In genomic region chr2:22634766-22635165, GRCm38 (mm10) we compare ENCODE assay signal across 9 mouse cellular contexts. TPM values are rescaled to one million over a fixed set of nuclear protein-coding genes. Genes with fewer than 3 reads are reported as not detected.
DNase-seq lines count a peak whose midpoint lies in the region; ATAC-seq and TF ChIP-seq lines count a peak whose summit lies in the region.
"Had no signal": no experiment of that assay in that cellular context is flagged by ENCODE, and none has a peak within 500 bp of the region (broad histone marks: within the 10 kb centered on the region; RNA-seq: fewer than 3 reads in every experiment).

No protein-coding gene starts in this region.

- WGBS in cerebellum, adult 2 months: 39% methylated on average over 8 of the region's 8 CpGs
- WGBS in liver, adult 2 months: 30% methylated on average over 8 of the region's 8 CpGs
- WGBS in liver, embryonic 12.5 days (ENCODE audit: insufficient replicate concordance): 34% methylated on average over 8 of the region's 8 CpGs

- DNase-seq in cerebellum, adult 2 months: no peak
- DNase-seq in cerebellum, adult 9-11 months: no peak
- DNase-seq in liver, adult 2 months (ENCODE audit: extremely low read depth, low read depth, low spot score): peak; percentile 39
- DNase-seq in cerebellum, postnatal 36 days: peak; percentile 20 to 21
- DNase-seq in kidney, postnatal 14 days: no peak
- DNase-seq in ovary, postnatal 36 days (ENCODE audit: low spot score): no peak

- no peak for ATAC-seq in liver, embryonic 12.5 days
- 0 out of 2 replicates have a peak, but pooled peaks have one; percentile 23 for ATAC-seq in neutrophil, adult 5-6 weeks (ENCODE audit: extremely low read depth, insufficient number of reproducible peaks, low FRiP score, poor library complexity, severe bottlenecking)

- H3K4me1 ChIP-seq in cerebellum, adult 2 months (ENCODE audit: control insufficient read depth, insufficient read depth, low read length): no peaks in the 10 kb centered on the region
- H3K4me1 ChIP-seq in liver, adult 2 months (ENCODE audit: control insufficient read depth, insufficient read depth, low read length): no peaks in the 10 kb centered on the region
- H3K4me1 ChIP-seq in liver, embryonic 12.5 days: no peaks in the 10 kb centered on the region

- H3K9me3 ChIP-seq in liver, embryonic 12.5 days (replicated peaks): no peaks in the 10 kb centered on the region

- no peak overlapping the region for H3K4me3 ChIP-seq in cerebellum, adult 2 months (replicated peaks; ENCODE audit: insufficient read depth, low read depth, low read length)
- no peak overlapping the region for H3K4me3 ChIP-seq in liver, adult 2 months (ENCODE audit: insufficient read depth, low read depth, low read length)
- no peak overlapping the region for H3K4me3 ChIP-seq in liver, embryonic 12.5 days

- H3K27me3 ChIP-seq in cerebellum, adult 2 months (ENCODE audit: control insufficient read depth, insufficient read depth, low read length): no peaks in the 10 kb centered on the region
- H3K27me3 ChIP-seq in liver, adult 2 months (ENCODE audit: control insufficient read depth, insufficient read depth, low read length): no peaks in the 10 kb centered on the region
- H3K27me3 ChIP-seq in liver, embryonic 12.5 days (replicated peaks): no peaks in the 10 kb centered on the region

- TF ChIP-seq POLR2A in cerebellum, adult 2 months (IDR thresholded peaks at IDR 0.05; ENCODE audit: borderline replicate concordance, insufficient read depth, low read length): no peak
- TF ChIP-seq POLR2A in liver, adult 2 months (IDR thresholded peaks at IDR 0.05; ENCODE audit: extremely low read depth, insufficient read depth, low read length): no peak

- H3K4me2 ChIP-seq in liver, embryonic 12.5 days: no peak overlapping the region

- H3K9ac ChIP-seq in liver, adult 2 months (ENCODE audit: low read depth, low read length): no peak overlapping the region
- H3K9ac ChIP-seq in liver, embryonic 12.5 days: no peak overlapping the region

- H3K36me3 ChIP-seq in liver, adult 2 months (ENCODE audit: control insufficient read depth, insufficient read depth, low read length): no peaks in the 10 kb centered on the region
- H3K36me3 ChIP-seq in liver, embryonic 12.5 days: no peaks in the 10 kb centered on the region

- no peak overlapping the region for H3K27ac ChIP-seq in cerebellum, adult 2 months (ENCODE audit: insufficient read depth, low read length)
- H3K27ac ChIP-seq in liver, adult 2 months (replicated peaks; ENCODE audit: insufficient read depth, low read depth, low read length): no peak overlapping the region
- no peak overlapping the region for H3K27ac ChIP-seq in liver, embryonic 12.5 days

- H3K79me2 ChIP-seq in liver, adult 2 months (ENCODE audit: control insufficient read depth, insufficient read depth, low read length): no peaks in the 10 kb centered on the region

- TF ChIP-seq CTCF in cerebellum, adult 2 months (IDR thresholded peaks at IDR 0.05; ENCODE audit: borderline replicate concordance, insufficient read depth, low read depth, low read length): peak; percentile 56; the same call in 1 of the 2 replicates
- TF ChIP-seq CTCF in liver, adult 2 months (IDR thresholded peaks at IDR 0.05; ENCODE audit: low read depth, low read length): peak; percentile 65

RNA-seq across cellular contexts. Expression of gene Gad2, which starts 12.8 kb away (rescaled TPM):
- polyA plus RNA-seq in cerebellum, adult 2 months (2012; rRNA removed): 47.8 and 48.7 TPM in 2 replicates
- total RNA-seq in liver, adult 2 months (2014; rRNA removed): under 0.01 TPM in 2 replicates
- polyA plus RNA-seq in liver, adult 2 months (2012; rRNA removed): not detected in 2 replicates
- polyA plus RNA-seq in liver, embryonic 12.5 days (2016; fragmentation: Nextera tagmentation; extraction: Ambion mirVana): not detected in 2 replicates
- not detected in 2 replicates for total RNA-seq in neutrophil, adult 5-6 weeks (2017)
- total RNA-seq: heart, postnatal 36 days had no signal

Comparison
In these comparisons a context has a peak if more than half of its experiments do, and no peak if none do; other contexts are left out.
1. DNase-seq: peak in liver, adult 2 months (single experiment) and cerebellum, postnatal 36 days (2 of 2); none in cerebellum, adult 2 months (0 of 2), cerebellum, adult 9-11 months (single experiment), kidney, postnatal 14 days (single experiment) and ovary, postnatal 36 days (single experiment).
2. RNA of gene Gad2, which starts 12.8 kb away (polyA plus RNA-seq): 47.8 to 48.7 TPM in cerebellum, adult 2 months; not detected in liver, embryonic 12.5 days and not detected in liver, adult 2 months; every median in the first group is over 10 times any median in the second.